Mouse (Mus musculus): Measurements from ENCODE around the gene Aspg. TPM values are rescaled to one million over a fixed set of nuclear protein-coding genes. Genes with fewer than 3 reads are reported as not detected.

Aspg gene
- polyA plus RNA-seq, 1 experiment from 2014 or later = 1.4 TPM

GRCm38 (mm10) chr12:112107685-112108084 is 1.2 kb downstream of the Aspg start:
- 86% methylated on average over 8 of the region's 8 CpGs for WGBS
- Histone ChIP-seq H3K4me2 (ENCODE audit: low read depth, low read length) (no peak overlapping the region), H3K4me1 (ENCODE audit: control insufficient read depth, insufficient read depth, low read length) (0 out of 2 replicates have a peak, but pooled peaks cover 7% of the 10 kb centered on the region), H3K27ac (replicated peaks; ENCODE audit: low read depth, low read length) (no peak overlapping the region), H3K27me3 (replicated peaks; ENCODE audit: control insufficient read depth, insufficient read depth, low read length) (no peaks in the 10 kb centered on the region; the same call in 1 of the 2 replicates), H3K4me3 (ENCODE audit: low read depth, low read length) (no peak overlapping the region), H3K9me3 (ENCODE audit: control insufficient read depth, low read length) (no peaks in the 10 kb centered on the region), H3K36me3 (ENCODE audit: control insufficient read depth, insufficient read depth, low read length) (no peaks in the 10 kb centered on the region), H3K9ac (ENCODE audit: low read depth, low read length) (no peak overlapping the region)
- no peak for ATAC-seq (ENCODE audit: low read depth)
- DNase-seq (ENCODE audit: low spot score) = no peak

GRCm38 (mm10) chr12:112108696-112109445 is 2.4 kb downstream of the Aspg start:
- H3K4me2 ChIP-seq (ENCODE audit: low read depth, low read length) = no peak overlapping the region
- ATAC-seq (ENCODE audit: low read depth) = no peak
- 81% methylated on average over 11 of the region's 11 CpGs for WGBS

GRCm38 (mm10) chr12:112109701-112110100 is 3.2 kb downstream of the Aspg start:
- Histone ChIP-seq H3K27ac (replicated peaks; ENCODE audit: low read depth, low read length) (no peak overlapping the region), H3K9ac (ENCODE audit: low read depth, low read length) (no peak overlapping the region), H3K9me3 (ENCODE audit: control insufficient read depth, low read length) (no peaks in the 10 kb centered on the region), H3K4me2 (ENCODE audit: low read depth, low read length) (no peak overlapping the region), H3K4me1 (ENCODE audit: control insufficient read depth, insufficient read depth, low read length) (0 out of 2 replicates have a peak, but pooled peaks cover 7% of the 10 kb centered on the region), H3K27me3 (replicated peaks; ENCODE audit: control insufficient read depth, insufficient read depth, low read length) (no peaks in the 10 kb centered on the region; the same call in 1 of the 2 replicates), H3K36me3 (ENCODE audit: control insufficient read depth, insufficient read depth, low read length) (no peaks in the 10 kb centered on the region), H3K4me3 (ENCODE audit: low read depth, low read length) (no peak overlapping the region)
- ATAC-seq (ENCODE audit: low read depth) = no peak
- 74% methylated on average over 9 of the region's 9 CpGs for WGBS
- no peak for DNase-seq (ENCODE audit: low spot score)

More at GRCm38 (mm10) chr12:112108696-112109445, 2.4 kb downstream of the Aspg start:
- Histone ChIP-seq H3K27ac (replicated peaks; ENCODE audit: low read depth, low read length) (no peak overlapping the region), H3K4me3 (ENCODE audit: low read depth, low read length) (no peak overlapping the region), H3K9ac (ENCODE audit: low read depth, low read length) (no peak overlapping the region), H3K27me3 (replicated peaks; ENCODE audit: control insufficient read depth, insufficient read depth, low read length) (no peaks in the 10 kb centered on the region; the same call in 1 of the 2 replicates), H3K4me1 (ENCODE audit: control insufficient read depth, insufficient read depth, low read length) (0 out of 2 replicates have a peak, but pooled peaks cover 7% of the 10 kb centered on the region), H3K36me3 (ENCODE audit: control insufficient read depth, insufficient read depth, low read length) (no peaks in the 10 kb centered on the region), H3K9me3 (ENCODE audit: control insufficient read depth, low read length) (no peaks in the 10 kb centered on the region)
- no peak for DNase-seq (ENCODE audit: low spot score)

- Histone ChIP-seq H3K9ac (ENCODE audit: low read depth, low read length) (no peak overlapping the region), H3K36me3 (ENCODE audit: control insufficient read depth, insufficient read depth, low read length) (no peaks in the 10 kb centered on the region), H3K4me3 (ENCODE audit: low read depth, low read length) (no peak overlapping the region), H3K4me1 (ENCODE audit: control insufficient read depth, insufficient read depth, low read length) (0 out of 2 replicates have a peak, but pooled peaks cover 7% of the 10 kb centered on the region), H3K9me3 (ENCODE audit: control insufficient read depth, low read length) (no peaks in the 10 kb centered on the region), H3K27me3 (replicated peaks; ENCODE audit: control insufficient read depth, insufficient read depth, low read length) (no peaks in the 10 kb centered on the region; the same call in 1 of the 2 replicates), H3K27ac (replicated peaks; ENCODE audit: low read depth, low read length) (no peak overlapping the region), H3K4me2 (ENCODE audit: low read depth, low read length) (no peak overlapping the region)
- 71% methylated on average over 5 of the region's 5 CpGs for WGBS
- DNase-seq (ENCODE audit: low spot score) = no peak
- ATAC-seq (ENCODE audit: low read depth) = no peak
Measured at GRCm38 (mm10) chr12:112111323-112111722, 4.8 kb downstream of the Aspg start.

- Histone ChIP-seq H3K4me2 (ENCODE audit: low read depth, low read length) (no peak overlapping the region), H3K4me1 (ENCODE audit: control insufficient read depth, insufficient read depth, low read length) (no peaks in the 10 kb centered on the region), H3K27me3 (replicated peaks; ENCODE audit: control insufficient read depth, insufficient read depth, low read length) (no peaks in the 10 kb centered on the region; the same call in 1 of the 2 replicates), H3K27ac (replicated peaks; ENCODE audit: low read depth, low read length) (no peak overlapping the region), H3K9me3 (ENCODE audit: control insufficient read depth, low read length) (no peaks in the 10 kb centered on the region), H3K4me3 (ENCODE audit: low read depth, low read length) (no peak overlapping the region), H3K36me3 (ENCODE audit: control insufficient read depth, insufficient read depth, low read length) (no peaks in the 10 kb centered on the region), H3K9ac (ENCODE audit: low read depth, low read length) (no peak overlapping the region)
- WGBS = 90% methylated on average over 6 of the region's 6 CpGs
- DNase-seq (ENCODE audit: low spot score) = no peak
- no peak for ATAC-seq (ENCODE audit: low read depth)
Measured at GRCm38 (mm10) chr12:112112235-112112634, 5.8 kb downstream of the Aspg start.

- H3K9me3 ChIP-seq (ENCODE audit: control insufficient read depth, low read length) = no peaks in the 10 kb centered on the region
- 18% methylated on average over 13 of the region's 13 CpGs for WGBS
- no peak overlapping the region for H3K9ac ChIP-seq (ENCODE audit: low read depth, low read length)
- H3K4me1 ChIP-seq (ENCODE audit: control insufficient read depth, insufficient read depth, low read length) = no peaks in the 10 kb centered on the region
- no peak overlapping the region for H3K27ac ChIP-seq (replicated peaks; ENCODE audit: low read depth, low read length)
- H3K36me3 ChIP-seq (ENCODE audit: control insufficient read depth, insufficient read depth, low read length) = no peaks in the 10 kb centered on the region
- no peak overlapping the region for H3K4me2 ChIP-seq (ENCODE audit: low read depth, low read length)
- DNase-seq (ENCODE audit: low spot score) (no peak), ATAC-seq (ENCODE audit: low read depth) (no peak)
- H3K27me3 ChIP-seq (replicated peaks; ENCODE audit: control insufficient read depth, insufficient read depth, low read length) = no peaks in the 10 kb centered on the region
- no peak overlapping the region for H3K4me3 ChIP-seq (ENCODE audit: low read depth, low read length)
Measured at GRCm38 (mm10) chr12:112112686-112113396, 6.4 kb downstream of the Aspg start.

GRCm38 (mm10) chr12:112113710-112114109 is 7.2 kb downstream of the Aspg start:
- Histone ChIP-seq H3K36me3 (ENCODE audit: control insufficient read depth, insufficient read depth, low read length) (no peaks in the 10 kb centered on the region), H3K9ac (ENCODE audit: low read depth, low read length) (no peak overlapping the region), H3K4me1 (ENCODE audit: control insufficient read depth, insufficient read depth, low read length) (no peaks in the 10 kb centered on the region), H3K4me2 (ENCODE audit: low read depth, low read length) (no peak overlapping the region), H3K9me3 (ENCODE audit: control insufficient read depth, low read length) (no peaks in the 10 kb centered on the region), H3K27me3 (replicated peaks; ENCODE audit: control insufficient read depth, insufficient read depth, low read length) (no peaks in the 10 kb centered on the region), H3K27ac (replicated peaks; ENCODE audit: low read depth, low read length) (no peak overlapping the region), H3K4me3 (ENCODE audit: low read depth, low read length) (no peak overlapping the region)
- peak; percentile 34; the same call in 1 of the 2 replicates for ATAC-seq (ENCODE audit: low read depth)
- DNase-seq (ENCODE audit: low spot score) = peak; percentile 56
- WGBS = 12% methylated on average over 7 of the region's 7 CpGs

GRCm38 (mm10) chr12:112117006-112117405 is 10.5 kb downstream of the Aspg start:
- no peak overlapping the region for H3K9ac ChIP-seq (ENCODE audit: low read depth, low read length)
- H3K4me3 ChIP-seq (ENCODE audit: low read depth, low read length) = no peak overlapping the region
- no peaks in the 10 kb centered on the region for H3K36me3 ChIP-seq (ENCODE audit: control insufficient read depth, insufficient read depth, low read length)
- no peaks in the 10 kb centered on the region for H3K9me3 ChIP-seq (ENCODE audit: control insufficient read depth, low read length)
- DNase-seq (ENCODE audit: low spot score) = no peak
- no peak overlapping the region for H3K4me2 ChIP-seq (ENCODE audit: low read depth, low read length)
- WGBS = 62% methylated on average over 5 of the region's 5 CpGs
- no peak for ATAC-seq (ENCODE audit: low read depth)
- no peaks in the 10 kb centered on the region for H3K27me3 ChIP-seq (replicated peaks; ENCODE audit: control insufficient read depth, insufficient read depth, low read length)
- H3K27ac ChIP-seq (replicated peaks; ENCODE audit: low read depth, low read length) = no peak overlapping the region
- H3K4me1 ChIP-seq (ENCODE audit: control insufficient read depth, insufficient read depth, low read length) = no peaks in the 10 kb centered on the region

Measured in embryonic facial prominence, embryonic 14.5 days (tissue).